Mouse (Mus musculus) left cerebral cortex, adult 18-20 months (tissue): ENCODE measurements at regions not wholly inside any gene's neighbourhood (a gene's known extent, or its start where the extent isn't known, plus 50 kb on each side); places are given as distances from the start of the nearest gene placed in this dataset.

ENCODE experiments used
- DNase-seq, 2 experiments: peaks; one replicate each; pipeline ENCODE4 v3.0.0; 2021 to 2022; ENCODE audit warnings: low spot score in 2 of 2, mixed read lengths in 1 of 2

- DNase-seq, result no peak
Measured at GRCm38 (mm10) chr12:118784643-118785042, 61.5 kb upstream of the Sp8 start.

GRCm38 (mm10) chr12:118781978-118782377 lies 64.2 kb upstream of the Sp8 start:
- DNase-seq, result no peak

GRCm38 (mm10) chr12:118775463-118776064 lies 70.6 kb upstream of the Sp8 start:
- no peak for DNase-seq

- DNase-seq, result no peak
Measured at GRCm38 (mm10) chr12:118772790-118773189, 73.3 kb upstream of the Sp8 start.

- DNase-seq, result no peak
Measured at GRCm38 (mm10) chr12:118766472-118766871, 79.7 kb upstream of the Sp8 start.

- no peak for DNase-seq
Measured at GRCm38 (mm10) chr12:118754076-118754475, 92.1 kb upstream of the Sp8 start.

- DNase-seq, result no peak
Measured at GRCm38 (mm10) chr12:118739103-118739502, 107.0 kb upstream of the Sp8 start.

GRCm38 (mm10) chr12:118725891-118726290 lies 120.2 kb upstream of the Sp8 start:
- DNase-seq, result no peak

- no peak for DNase-seq
Measured at GRCm38 (mm10) chr12:118719878-118720573, 126.1 kb upstream of the Sp8 start.

GRCm38 (mm10) chr12:118716824-118717223 lies 129.3 kb upstream of the Sp8 start:
- DNase-seq, result no peak

GRCm38 (mm10) chr12:118706626-118707025 lies 139.5 kb upstream of the Sp8 start:
- peak; percentile 37 to 46 for DNase-seq

GRCm38 (mm10) chr12:118704826-118705225 lies 141.3 kb upstream of the Sp8 start:
- no peak for DNase-seq

GRCm38 (mm10) chr12:118703730-118704129 lies 142.4 kb upstream of the Sp8 start:
- no peak for DNase-seq

- no peak for DNase-seq
Measured at GRCm38 (mm10) chr12:118703068-118703662, 143.0 kb upstream of the Sp8 start.

- no peak for DNase-seq
Measured at GRCm38 (mm10) chr12:118701838-118702237, 144.3 kb upstream of the Sp8 start.

GRCm38 (mm10) chr12:118698110-118698509 lies 148.0 kb upstream of the Sp8 start:
- DNase-seq, result no peak

GRCm38 (mm10) chr12:118694701-118695100 lies 151.4 kb upstream of the Sp8 start:
- DNase-seq, result no peak

- DNase-seq, result no peak
Measured at GRCm38 (mm10) chr12:118682902-118683301, 163.2 kb upstream of the Sp8 start.

GRCm38 (mm10) chr12:118677989-118678388 lies 168.1 kb upstream of the Sp8 start:
- DNase-seq, result no peak

- no peak for DNase-seq
Measured at GRCm38 (mm10) chr12:118661575-118661974, 184.6 kb upstream of the Sp8 start.

GRCm38 (mm10) chr12:118661214-118661486 lies 185.0 kb upstream of the Sp8 start:
- DNase-seq, result no peak

GRCm38 (mm10) chr12:118660384-118661213 lies 185.5 kb upstream of the Sp8 start:
- DNase-seq, result no peak
